Mouse (Mus musculus): ENCODE data around the gene AC153137.1. TPM values are rescaled to one million over a fixed set of nuclear protein-coding genes. Genes with fewer than 3 reads are reported as not detected.

The AC153137.1 gene
- total RNA-seq, 2 experiments from 2014 or later: not detected

Other genes starting within 250 kb of the AC153137.1 start
- gene Phf3, start 104.0 kb downstream of the AC153137.1 start, total RNA-seq (2021): 10 to 100 TPM; 81.5 to 83.0 TPM
- not detected for gene Lgsn, start 198.4 kb upstream of the AC153137.1 start, total RNA-seq (2021)
- not detected for gene 4931428L18Rik, start 244.7 kb upstream of the AC153137.1 start, total RNA-seq (2021)
- gene Pih1d3, start 244.9 kb upstream of the AC153137.1 start, total RNA-seq (2021): not detected

Data from layer of hippocampus, postnatal 14 days (tissue).